Mouse (Mus musculus): ENCODE data around the gene Rims3. TPM values are rescaled to one million over a fixed set of nuclear protein-coding genes. Genes with fewer than 3 reads are reported as not detected.

Rims3 gene
- total and polyA plus RNA-seq, 2 experiments from 2014 or later, result 0.04 to 0.05 TPM

- no peak overlapping the region for H3K27ac ChIP-seq (ENCODE audit: low read depth)
- no peaks in the 10 kb centered on the region for H3K9me3 ChIP-seq (replicated peaks; ENCODE audit: control insufficient read depth, low read length)
- DNase-seq (ENCODE audit: low spot score) (no peak), ATAC-seq (ENCODE audit: insufficient read depth, low read depth) (no peak)
- no peak overlapping the region for H3K4me3 ChIP-seq (ENCODE audit: low read depth, low read length)
- no peaks in the 10 kb centered on the region for H3K4me1 ChIP-seq (ENCODE audit: control insufficient read depth, insufficient read depth)
- no peak overlapping the region for H3K9ac ChIP-seq (replicated peaks; ENCODE audit: low read depth, low read length)
- no peaks in the 10 kb centered on the region for H3K36me3 ChIP-seq (replicated peaks; ENCODE audit: control insufficient read depth, insufficient read depth, low read length)
- H3K27me3 ChIP-seq (ENCODE audit: control insufficient read depth, insufficient read depth, low read length), result no peaks in the 10 kb centered on the region
- WGBS, result 19% methylated on average over 4 of the region's 4 CpGs
- no peak for TF ChIP-seq EP300 (IDR thresholded peaks at IDR 0.05; ENCODE audit: low read depth)
- no peak for TF ChIP-seq CTCF (IDR thresholded peaks at IDR 0.05; ENCODE audit: low read depth)
- H3K4me2 ChIP-seq (ENCODE audit: low read depth, low read length), result no peak overlapping the region
Measured at GRCm38 (mm10) chr4:120879386-120879785, 24.8 kb downstream of the Rims3 start.

- Histone ChIP-seq H3K27ac (ENCODE audit: low read depth) (no peak overlapping the region), H3K36me3 (replicated peaks; ENCODE audit: control insufficient read depth, insufficient read depth, low read length) (no peaks in the 10 kb centered on the region), H3K4me1 (ENCODE audit: control insufficient read depth, insufficient read depth) (peaks cover 9% of the 10 kb centered on the region), H3K4me3 (ENCODE audit: low read depth, low read length) (no peak overlapping the region), H3K9ac (replicated peaks; ENCODE audit: low read depth, low read length) (no peak overlapping the region), H3K9me3 (replicated peaks; ENCODE audit: control insufficient read depth, low read length) (no peaks in the 10 kb centered on the region), H3K27me3 (ENCODE audit: control insufficient read depth, insufficient read depth, low read length) (no peaks in the 10 kb centered on the region), H3K4me2 (ENCODE audit: low read depth, low read length) (no peak overlapping the region)
- DNase-seq (ENCODE audit: low spot score) (no peak), ATAC-seq (ENCODE audit: insufficient read depth, low read depth) (no peak)
- TF ChIP-seq EP300 (IDR thresholded peaks at IDR 0.05; ENCODE audit: low read depth), result no peak
- TF ChIP-seq CTCF (IDR thresholded peaks at IDR 0.05; ENCODE audit: low read depth), result no peak
- 38% methylated on average over 6 of the region's 6 CpGs for WGBS
Measured at GRCm38 (mm10) chr4:120880731-120881432, 26.3 kb downstream of the Rims3 start.

- Histone ChIP-seq H3K36me3 (replicated peaks; ENCODE audit: control insufficient read depth, insufficient read depth, low read length) (no peaks in the 10 kb centered on the region), H3K4me2 (ENCODE audit: low read depth, low read length) (no peak overlapping the region), H3K27me3 (ENCODE audit: control insufficient read depth, insufficient read depth, low read length) (no peaks in the 10 kb centered on the region), H3K27ac (ENCODE audit: low read depth) (no peak overlapping the region), H3K9me3 (replicated peaks; ENCODE audit: control insufficient read depth, low read length) (no peaks in the 10 kb centered on the region), H3K4me3 (ENCODE audit: low read depth, low read length) (no peak overlapping the region), H3K4me1 (ENCODE audit: control insufficient read depth, insufficient read depth) (peaks cover 11% of the 10 kb centered on the region), H3K9ac (replicated peaks; ENCODE audit: low read depth, low read length) (no peak overlapping the region)
- no peak for TF ChIP-seq CTCF (IDR thresholded peaks at IDR 0.05; ENCODE audit: low read depth)
- TF ChIP-seq EP300 (IDR thresholded peaks at IDR 0.05; ENCODE audit: low read depth), result no peak
- no peak for ATAC-seq (ENCODE audit: insufficient read depth, low read depth)
- WGBS, result 40% methylated on average over 5 of the region's 5 CpGs
- no peak for DNase-seq (ENCODE audit: low spot score)
Measured at GRCm38 (mm10) chr4:120882002-120882625, 27.5 kb downstream of the Rims3 start.

- Histone ChIP-seq H3K36me3 (replicated peaks; ENCODE audit: control insufficient read depth, insufficient read depth, low read length) (no peaks in the 10 kb centered on the region), H3K27ac (ENCODE audit: low read depth) (no peak overlapping the region), H3K4me3 (ENCODE audit: low read depth, low read length) (no peak overlapping the region), H3K4me1 (ENCODE audit: control insufficient read depth, insufficient read depth) (peaks cover 11% of the 10 kb centered on the region), H3K4me2 (ENCODE audit: low read depth, low read length) (peak overlapping the region; percentile 42), H3K9ac (replicated peaks; ENCODE audit: low read depth, low read length) (no peak overlapping the region), H3K27me3 (ENCODE audit: control insufficient read depth, insufficient read depth, low read length) (no peaks in the 10 kb centered on the region), H3K9me3 (replicated peaks; ENCODE audit: control insufficient read depth, low read length) (no peaks in the 10 kb centered on the region)
- ATAC-seq (ENCODE audit: insufficient read depth, low read depth), result no peak
- 24% methylated on average over 13 of the region's 13 CpGs for WGBS
- TF ChIP-seq CTCF (IDR thresholded peaks at IDR 0.05; ENCODE audit: low read depth) (no peak), EP300 (IDR thresholded peaks at IDR 0.05; ENCODE audit: low read depth) (no peak)
- no peak for DNase-seq (ENCODE audit: low spot score)
Measured at GRCm38 (mm10) chr4:120885208-120886120, 30.8 kb downstream of the Rims3 start.

GRCm38 (mm10) chr4:120886131-120886530 lies 31.5 kb downstream of the Rims3 start:
- Histone ChIP-seq H3K9me3 (replicated peaks; ENCODE audit: control insufficient read depth, low read length) (no peaks in the 10 kb centered on the region), H3K9ac (replicated peaks; ENCODE audit: low read depth, low read length) (no peak overlapping the region), H3K27me3 (ENCODE audit: control insufficient read depth, insufficient read depth, low read length) (no peaks in the 10 kb centered on the region), H3K4me1 (ENCODE audit: control insufficient read depth, insufficient read depth) (peaks cover 11% of the 10 kb centered on the region), H3K36me3 (replicated peaks; ENCODE audit: control insufficient read depth, insufficient read depth, low read length) (no peaks in the 10 kb centered on the region), H3K27ac (ENCODE audit: low read depth) (no peak overlapping the region), H3K4me2 (ENCODE audit: low read depth, low read length) (peak overlapping the region; percentile 42), H3K4me3 (ENCODE audit: low read depth, low read length) (no peak overlapping the region)
- 6% methylated on average over 4 of the region's 4 CpGs for WGBS
- TF ChIP-seq EP300 (IDR thresholded peaks at IDR 0.05; ENCODE audit: low read depth) (no peak), CTCF (IDR thresholded peaks at IDR 0.05; ENCODE audit: low read depth) (no peak)
- no peak for ATAC-seq (ENCODE audit: insufficient read depth, low read depth)
- DNase-seq (ENCODE audit: low spot score), result no peak

All from heart, postnatal 0 days (tissue).